Mouse (Mus musculus): ENCODE measurements at regions not wholly inside any gene's neighbourhood (a gene's known extent, or its start where the extent isn't known, plus 50 kb on each side); places are given as distances from the start of the nearest gene placed in this dataset.
"Not testable (repeated sequence)": the region's sequence is repeated elsewhere in the genome, so short reads cannot be mapped to it uniquely, and the experiment has no call there.

GRCm38 (mm10) chr1:184669173-184669572 is 63.2 kb downstream of the Hlx start:
- H3K27me3 ChIP-seq; H3K9me3 ChIP-seq; H3K27ac ChIP-seq; ATAC-seq (ENCODE audit: borderline replicate concordance, extremely low read depth, low FRiP score, low TSS enrichment); H3K4me3 ChIP-seq; H3K4me1 ChIP-seq; H3K36me3 ChIP-seq; H3K9ac ChIP-seq; H3K4me2 ChIP-seq: not testable (repeated sequence)
- WGBS: 90% methylated on average over 5 of the region's 5 CpGs

- Histone ChIP-seq H3K36me3 (no peaks in the 10 kb centered on the region), H3K9ac (no peak overlapping the region), H3K4me1 (peaks cover 8% of the 10 kb centered on the region; the same call in 1 of the 2 replicates), H3K27me3 (peaks cover 6% of the 10 kb centered on the region; the same call in 1 of the 2 replicates), H3K4me3 (no peak overlapping the region), H3K4me2 (no peak overlapping the region), H3K9me3 (no peaks in the 10 kb centered on the region), H3K27ac (no peak overlapping the region)
- ATAC-seq (ENCODE audit: borderline replicate concordance, extremely low read depth, low FRiP score, low TSS enrichment): no peak
- 72% methylated on average over 1 of the region's 1 CpGs for WGBS
These were observed 64.0 kb downstream of the Hlx start for GRCm38 (mm10) chr1:184668428-184668827.

GRCm38 (mm10) chr1:184668022-184668421 is 64.4 kb downstream of the Hlx start:
- Histone ChIP-seq H3K4me2 (no peak overlapping the region), H3K36me3 (no peaks in the 10 kb centered on the region), H3K4me1 (peaks cover 8% of the 10 kb centered on the region; the same call in 1 of the 2 replicates), H3K9me3 (no peaks in the 10 kb centered on the region), H3K4me3 (no peak overlapping the region), H3K27ac (no peak overlapping the region), H3K27me3 (peaks cover 6% of the 10 kb centered on the region; the same call in 1 of the 2 replicates), H3K9ac (no peak overlapping the region)
- ATAC-seq (ENCODE audit: borderline replicate concordance, extremely low read depth, low FRiP score, low TSS enrichment): no peak
- WGBS: 71% methylated on average over 2 of the region's 2 CpGs

GRCm38 (mm10) chr1:184665243-184665642 is 67.2 kb downstream of the Hlx start:
- Histone ChIP-seq H3K4me2 (no peak overlapping the region), H3K4me3 (no peak overlapping the region), H3K9me3 (no peaks in the 10 kb centered on the region), H3K9ac (no peak overlapping the region), H3K27me3 (no peaks in the 10 kb centered on the region), H3K36me3 (no peaks in the 10 kb centered on the region), H3K27ac (no peak overlapping the region), H3K4me1 (peaks cover 8% of the 10 kb centered on the region; the same call in 1 of the 2 replicates)
- WGBS: 85% methylated on average over 12 of the region's 12 CpGs
- no peak for ATAC-seq (ENCODE audit: borderline replicate concordance, extremely low read depth, low FRiP score, low TSS enrichment)

- no peak overlapping the region for H3K4me3 ChIP-seq
- 30% methylated on average over 5 of the region's 5 CpGs for WGBS
- peak overlapping the region; percentile 30 for H3K4me2 ChIP-seq
- H3K4me1 ChIP-seq: peaks cover 8% of the 10 kb centered on the region; the same call in 1 of the 2 replicates
- ATAC-seq (ENCODE audit: borderline replicate concordance, extremely low read depth, low FRiP score, low TSS enrichment): no peak
- H3K9me3 ChIP-seq: no peaks in the 10 kb centered on the region
- no peaks in the 10 kb centered on the region for H3K27me3 ChIP-seq
- no peak overlapping the region for H3K27ac ChIP-seq
- H3K9ac ChIP-seq: no peak overlapping the region
- no peaks in the 10 kb centered on the region for H3K36me3 ChIP-seq
These were observed 68.4 kb downstream of the Hlx start for GRCm38 (mm10) chr1:184664098-184664375.

GRCm38 (mm10) chr1:184663300-184664097 is 68.9 kb downstream of the Hlx start:
- 36% methylated on average over 14 of the region's 14 CpGs for WGBS
- H3K4me3 ChIP-seq: no peak overlapping the region
- H3K27me3 ChIP-seq: no peaks in the 10 kb centered on the region
- no peak for ATAC-seq (ENCODE audit: borderline replicate concordance, extremely low read depth, low FRiP score, low TSS enrichment)
- no peaks in the 10 kb centered on the region for H3K36me3 ChIP-seq
- H3K9me3 ChIP-seq: no peaks in the 10 kb centered on the region
- H3K4me2 ChIP-seq: peak overlapping the region; percentile 30
- H3K9ac ChIP-seq: no peak overlapping the region
- H3K27ac ChIP-seq: no peak overlapping the region
- H3K4me1 ChIP-seq: peaks cover 8% of the 10 kb centered on the region; the same call in 1 of the 2 replicates

- 81% methylated on average over 4 of the region's 4 CpGs for WGBS
- Histone ChIP-seq H3K9me3 (no peaks in the 10 kb centered on the region), H3K9ac (no peak overlapping the region), H3K27me3 (no peaks in the 10 kb centered on the region), H3K4me1 (no peaks in the 10 kb centered on the region), H3K4me3 (no peak overlapping the region), H3K36me3 (no peaks in the 10 kb centered on the region), H3K4me2 (no peak overlapping the region), H3K27ac (no peak overlapping the region)
- ATAC-seq (ENCODE audit: borderline replicate concordance, extremely low read depth, low FRiP score, low TSS enrichment): no peak
These were observed 81.8 kb downstream of the Hlx start for GRCm38 (mm10) chr1:184650541-184651105.

- no peak for ATAC-seq (ENCODE audit: borderline replicate concordance, extremely low read depth, low FRiP score, low TSS enrichment)
- 92% methylated on average over 8 of the region's 8 CpGs for WGBS
- no peaks in the 10 kb centered on the region for H3K36me3 ChIP-seq
These were observed 84.4 kb downstream of the Hlx start for GRCm38 (mm10) chr1:184647920-184648540.

GRCm38 (mm10) chr1:184644767-184645598 is 87.4 kb downstream of the Hlx start:
- Histone ChIP-seq H3K4me2 (no peak overlapping the region), H3K4me1 (peaks cover 11% of the 10 kb centered on the region), H3K9ac (no peak overlapping the region), H3K27me3 (no peaks in the 10 kb centered on the region), H3K36me3 (no peaks in the 10 kb centered on the region), H3K27ac (no peak overlapping the region), H3K9me3 (no peaks in the 10 kb centered on the region), H3K4me3 (no peak overlapping the region)
- ATAC-seq (ENCODE audit: borderline replicate concordance, extremely low read depth, low FRiP score, low TSS enrichment): peak; percentile 67; the same call in 1 of the 2 replicates
- 18% methylated on average over 9 of the region's 9 CpGs for WGBS

More at GRCm38 (mm10) chr1:184647920-184648540, 84.4 kb downstream of the Hlx start:
- peaks cover 11% of the 10 kb centered on the region for H3K4me1 ChIP-seq
- no peak overlapping the region for H3K27ac ChIP-seq
- no peaks in the 10 kb centered on the region for H3K27me3 ChIP-seq
- no peaks in the 10 kb centered on the region for H3K9me3 ChIP-seq
- H3K9ac ChIP-seq: no peak overlapping the region
- no peak overlapping the region for H3K4me3 ChIP-seq
- no peak overlapping the region for H3K4me2 ChIP-seq

- Histone ChIP-seq H3K9me3 (no peaks in the 10 kb centered on the region), H3K4me2 (no peak overlapping the region), H3K27me3 (no peaks in the 10 kb centered on the region), H3K36me3 (no peaks in the 10 kb centered on the region), H3K4me1 (peaks cover 8% of the 10 kb centered on the region; the same call in 1 of the 2 replicates), H3K27ac (no peak overlapping the region), H3K4me3 (no peak overlapping the region), H3K9ac (no peak overlapping the region)
- ATAC-seq (ENCODE audit: borderline replicate concordance, extremely low read depth, low FRiP score, low TSS enrichment): no peak
- WGBS: 73% methylated on average over 13 of the region's 13 CpGs
These were observed 101.5 kb downstream of the Hlx start for GRCm38 (mm10) chr1:184630695-184631475.

GRCm38 (mm10) chr1:184629194-184629593 is 103.2 kb downstream of the Hlx start:
- ATAC-seq (ENCODE audit: borderline replicate concordance, extremely low read depth, low FRiP score, low TSS enrichment): no peak
- H3K36me3 ChIP-seq: no peaks in the 10 kb centered on the region
- H3K27ac ChIP-seq: no peak overlapping the region
- no peak overlapping the region for H3K9ac ChIP-seq
- peaks cover 8% of the 10 kb centered on the region; the same call in 1 of the 2 replicates for H3K4me1 ChIP-seq
- no peaks in the 10 kb centered on the region for H3K27me3 ChIP-seq
- no peak overlapping the region for H3K4me3 ChIP-seq
- 72% methylated on average over 9 of the region's 9 CpGs for WGBS
- no peak overlapping the region for H3K4me2 ChIP-seq
- H3K9me3 ChIP-seq: no peaks in the 10 kb centered on the region

All from lung, embryonic 15.5 days (tissue).